Mouse (Mus musculus) ES-Bruce4 (cell line): ENCODE results near the gene Sec24a.
"Not testable (repeated sequence)": the region's sequence is repeated elsewhere in the genome, so short reads cannot be mapped to it uniquely, and the experiment has no call there.

Source experiments
- CTCF ChIP-seq: IDR thresholded peaks from one replicate; pipeline ENCODE4 v1.8.1; 2011; ENCODE audit warnings: low read depth, low read length
- EP300 ChIP-seq: IDR thresholded peaks from 2 replicates; pipeline ENCODE4 v1.6.1; 2011; ENCODE audit warnings: low read depth, low read length; ENCODE audit not compliant: insufficient read depth
- POLR2A ChIP-seq: IDR thresholded peaks from one replicate; pipeline ENCODE4 v1.8.1; 2011; ENCODE audit warnings: low read length; ENCODE audit not compliant: insufficient read depth

DNA sequence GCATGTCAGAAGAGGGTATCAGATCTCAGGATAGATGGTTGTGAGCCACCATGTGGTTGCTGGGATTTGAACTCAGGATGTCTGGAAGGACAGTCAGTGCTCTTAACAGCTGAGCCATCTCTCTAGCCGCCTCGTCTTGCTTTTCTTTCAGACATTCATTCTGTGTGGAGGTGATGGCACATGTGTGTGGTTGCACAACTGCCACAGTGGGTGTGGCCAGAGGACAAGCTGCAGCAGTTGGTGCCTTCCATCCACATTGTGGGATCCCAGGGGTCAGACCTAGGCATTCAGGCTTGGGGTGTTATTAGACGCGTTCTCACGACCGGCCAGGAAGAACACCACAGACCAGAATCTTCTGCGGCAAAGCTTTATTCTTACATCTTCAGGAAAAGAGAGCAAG, 98.7 kb downstream of the Sec24a start:
- not testable (repeated sequence) for TF ChIP-seq POLR2A, CTCF, EP300
